Mouse (Mus musculus): ENCODE results near the gene Sh3gl2. TPM values are rescaled to one million over a fixed set of nuclear protein-coding genes. Genes with fewer than 3 reads are reported as not detected.
A peak's percentile ranks its signal among the peaks of the same experiment; 100 is the strongest.

Sh3gl2 gene
- polyA plus RNA-seq, 1 experiment from 2014 or later: 19.6 TPM

- H3K27ac ChIP-seq (ENCODE audit: low read length): no peak overlapping the region
- peak; percentile 98 for ATAC-seq (ENCODE audit: low FRiP score, low TSS enrichment)
- H3K9ac ChIP-seq (replicated peaks; ENCODE audit: low read length): peak overlapping the region; percentile 65
- 0 out of 2 replicates have a peak, but pooled peaks cover 3% of the 10 kb centered on the region for H3K4me1 ChIP-seq (ENCODE audit: insufficient read depth, low read length)
- H3K9me3 ChIP-seq (ENCODE audit: low read length): no peaks in the 10 kb centered on the region
- H3K4me3 ChIP-seq (ENCODE audit: low read length): peak overlapping the region; percentile 58
- H3K4me2 ChIP-seq (replicated peaks; ENCODE audit: low read depth, low read length): peak overlapping the region; percentile 99
- no peaks in the 10 kb centered on the region for H3K36me3 ChIP-seq (ENCODE audit: insufficient read depth, low read length)
- under 1% methylated on average over 32 of the region's 33 CpGs for WGBS
- peaks cover 12% of the 10 kb centered on the region; the same call in 1 of the 2 replicates for H3K27me3 ChIP-seq (ENCODE audit: insufficient read depth, low read length)
These were observed 309.3 kb downstream of the Sh3gl2 start for GRCm38 (mm10) chr4:85514205-85514681.

- H3K27ac ChIP-seq (ENCODE audit: low read length): no peak overlapping the region
- WGBS: 78% methylated on average over 7 of the region's 7 CpGs
- H3K36me3 ChIP-seq (ENCODE audit: insufficient read depth, low read length): no peaks in the 10 kb centered on the region
- no peak overlapping the region for H3K4me3 ChIP-seq (ENCODE audit: low read length)
- no peak overlapping the region for H3K9ac ChIP-seq (replicated peaks; ENCODE audit: low read length)
- no peaks in the 10 kb centered on the region for H3K4me1 ChIP-seq (ENCODE audit: insufficient read depth, low read length)
- H3K4me2 ChIP-seq (replicated peaks; ENCODE audit: low read depth, low read length): no peak overlapping the region
- ATAC-seq (ENCODE audit: low FRiP score, low TSS enrichment): no peak
- H3K27me3 ChIP-seq (ENCODE audit: insufficient read depth, low read length): no peaks in the 10 kb centered on the region
- no peaks in the 10 kb centered on the region for H3K9me3 ChIP-seq (ENCODE audit: low read length)
These were observed 322.1 kb downstream of the Sh3gl2 start for GRCm38 (mm10) chr4:85526966-85527566.

GRCm38 (mm10) chr4:85529852-85530251 lies 324.9 kb downstream of the Sh3gl2 start:
- Histone ChIP-seq H3K4me2 (replicated peaks; ENCODE audit: low read depth, low read length) (no peak overlapping the region), H3K4me1 (ENCODE audit: insufficient read depth, low read length) (no peaks in the 10 kb centered on the region), H3K27ac (ENCODE audit: low read length) (no peak overlapping the region), H3K36me3 (ENCODE audit: insufficient read depth, low read length) (no peaks in the 10 kb centered on the region), H3K9ac (replicated peaks; ENCODE audit: low read length) (no peak overlapping the region), H3K9me3 (ENCODE audit: low read length) (no peaks in the 10 kb centered on the region), H3K4me3 (ENCODE audit: low read length) (no peak overlapping the region), H3K27me3 (ENCODE audit: insufficient read depth, low read length) (no peaks in the 10 kb centered on the region)
- no peak for ATAC-seq (ENCODE audit: low FRiP score, low TSS enrichment)
- WGBS: 95% methylated on average over 1 of the region's 1 CpGs

- no peaks in the 10 kb centered on the region for H3K36me3 ChIP-seq (ENCODE audit: insufficient read depth, low read length)
- H3K4me2 ChIP-seq (replicated peaks; ENCODE audit: low read depth, low read length): no peak overlapping the region
- WGBS: 59% methylated on average over 5 of the region's 5 CpGs
- 0 out of 2 replicates have a peak, but pooled peaks cover 4% of the 10 kb centered on the region for H3K4me1 ChIP-seq (ENCODE audit: insufficient read depth, low read length)
- H3K4me3 ChIP-seq (ENCODE audit: low read length): no peak overlapping the region
- ATAC-seq (ENCODE audit: low FRiP score, low TSS enrichment): no peak
- H3K27me3 ChIP-seq (ENCODE audit: insufficient read depth, low read length): no peaks in the 10 kb centered on the region
- H3K9me3 ChIP-seq (ENCODE audit: low read length): no peaks in the 10 kb centered on the region
- no peak overlapping the region for H3K27ac ChIP-seq (ENCODE audit: low read length)
- no peak overlapping the region for H3K9ac ChIP-seq (replicated peaks; ENCODE audit: low read length)
These were observed 334.8 kb downstream of the Sh3gl2 start for GRCm38 (mm10) chr4:85539677-85540076.

- Histone ChIP-seq H3K36me3 (ENCODE audit: insufficient read depth, low read length) (no peaks in the 10 kb centered on the region), H3K27ac (ENCODE audit: low read length) (no peak overlapping the region), H3K4me2 (replicated peaks; ENCODE audit: low read depth, low read length) (no peak overlapping the region), H3K4me3 (ENCODE audit: low read length) (no peak overlapping the region), H3K9ac (replicated peaks; ENCODE audit: low read length) (no peak overlapping the region), H3K4me1 (ENCODE audit: insufficient read depth, low read length) (0 out of 2 replicates have a peak, but pooled peaks cover 4% of the 10 kb centered on the region), H3K27me3 (ENCODE audit: insufficient read depth, low read length) (no peaks in the 10 kb centered on the region), H3K9me3 (ENCODE audit: low read length) (no peaks in the 10 kb centered on the region)
- no peak for ATAC-seq (ENCODE audit: low FRiP score, low TSS enrichment)
- 85% methylated on average over 4 of the region's 4 CpGs for WGBS
These were observed 338.3 kb downstream of the Sh3gl2 start for GRCm38 (mm10) chr4:85543221-85543620.

GRCm38 (mm10) chr4:85554696-85555095 lies 349.8 kb downstream of the Sh3gl2 start:
- WGBS: 69% methylated on average over 3 of the region's 3 CpGs
- Histone ChIP-seq H3K27ac (ENCODE audit: low read length) (no peak overlapping the region), H3K9ac (replicated peaks; ENCODE audit: low read length) (no peak overlapping the region), H3K27me3 (ENCODE audit: insufficient read depth, low read length) (no peaks in the 10 kb centered on the region), H3K36me3 (ENCODE audit: insufficient read depth, low read length) (no peaks in the 10 kb centered on the region), H3K4me2 (replicated peaks; ENCODE audit: low read depth, low read length) (no peak overlapping the region), H3K9me3 (ENCODE audit: low read length) (no peaks in the 10 kb centered on the region), H3K4me3 (ENCODE audit: low read length) (no peak overlapping the region), H3K4me1 (ENCODE audit: insufficient read depth, low read length) (no peaks in the 10 kb centered on the region)
- ATAC-seq (ENCODE audit: low FRiP score, low TSS enrichment): no peak

GRCm38 (mm10) chr4:85559753-85560152 lies 354.8 kb downstream of the Sh3gl2 start:
- Histone ChIP-seq H3K9ac (replicated peaks; ENCODE audit: low read length) (no peak overlapping the region), H3K4me2 (replicated peaks; ENCODE audit: low read depth, low read length) (no peak overlapping the region), H3K36me3 (ENCODE audit: insufficient read depth, low read length) (no peaks in the 10 kb centered on the region), H3K27me3 (ENCODE audit: insufficient read depth, low read length) (no peaks in the 10 kb centered on the region), H3K27ac (ENCODE audit: low read length) (no peak overlapping the region), H3K4me1 (ENCODE audit: insufficient read depth, low read length) (no peaks in the 10 kb centered on the region), H3K9me3 (ENCODE audit: low read length) (no peaks in the 10 kb centered on the region), H3K4me3 (ENCODE audit: low read length) (no peak overlapping the region)
- ATAC-seq (ENCODE audit: low FRiP score, low TSS enrichment): no peak
- WGBS: 85% methylated on average over 6 of the region's 6 CpGs

- Histone ChIP-seq H3K9me3 (ENCODE audit: low read length) (no peaks in the 10 kb centered on the region), H3K27me3 (ENCODE audit: insufficient read depth, low read length) (no peaks in the 10 kb centered on the region), H3K36me3 (ENCODE audit: insufficient read depth, low read length) (no peaks in the 10 kb centered on the region), H3K4me2 (replicated peaks; ENCODE audit: low read depth, low read length) (no peak overlapping the region), H3K4me1 (ENCODE audit: insufficient read depth, low read length) (0 out of 2 replicates have a peak, but pooled peaks cover 3% of the 10 kb centered on the region), H3K9ac (replicated peaks; ENCODE audit: low read length) (no peak overlapping the region), H3K27ac (ENCODE audit: low read length) (no peak overlapping the region), H3K4me3 (ENCODE audit: low read length) (no peak overlapping the region)
- WGBS: 60% methylated on average over 2 of the region's 2 CpGs
- no peak for ATAC-seq (ENCODE audit: low FRiP score, low TSS enrichment)
These were observed 380.5 kb downstream of the Sh3gl2 start for GRCm38 (mm10) chr4:85585426-85585825.

- Histone ChIP-seq H3K9ac (replicated peaks; ENCODE audit: low read length) (no peak overlapping the region), H3K4me2 (replicated peaks; ENCODE audit: low read depth, low read length) (no peak overlapping the region), H3K27ac (ENCODE audit: low read length) (no peak overlapping the region), H3K36me3 (ENCODE audit: insufficient read depth, low read length) (no peaks in the 10 kb centered on the region), H3K4me3 (ENCODE audit: low read length) (no peak overlapping the region), H3K4me1 (ENCODE audit: insufficient read depth, low read length) (0 out of 2 replicates have a peak, but pooled peaks cover 3% of the 10 kb centered on the region), H3K9me3 (ENCODE audit: low read length) (no peaks in the 10 kb centered on the region), H3K27me3 (ENCODE audit: insufficient read depth, low read length) (no peaks in the 10 kb centered on the region)
- WGBS: 81% methylated on average over 4 of the region's 4 CpGs
- ATAC-seq (ENCODE audit: low FRiP score, low TSS enrichment): no peak
These were observed 384.0 kb downstream of the Sh3gl2 start for GRCm38 (mm10) chr4:85588928-85589327.

- H3K36me3 ChIP-seq (ENCODE audit: insufficient read depth, low read length): no peaks in the 10 kb centered on the region
- H3K4me1 ChIP-seq (ENCODE audit: insufficient read depth, low read length): no peaks in the 10 kb centered on the region
- H3K27me3 ChIP-seq (ENCODE audit: insufficient read depth, low read length): no peaks in the 10 kb centered on the region
- 67% methylated on average over 7 of the region's 7 CpGs for WGBS
- H3K9ac ChIP-seq (replicated peaks; ENCODE audit: low read length): no peak overlapping the region
- H3K9me3 ChIP-seq (ENCODE audit: low read length): no peaks in the 10 kb centered on the region
- H3K4me3 ChIP-seq (ENCODE audit: low read length): no peak overlapping the region
- H3K27ac ChIP-seq (ENCODE audit: low read length): no peak overlapping the region
- H3K4me2 ChIP-seq (replicated peaks; ENCODE audit: low read depth, low read length): no peak overlapping the region
- no peak; the same call in 1 of the 2 replicates for ATAC-seq (ENCODE audit: low FRiP score, low TSS enrichment)
These were observed 386.1 kb downstream of the Sh3gl2 start for GRCm38 (mm10) chr4:85591037-85591436.
